Mouse (Mus musculus): ENCODE measurements at regions not wholly inside any gene's neighbourhood (a gene's known extent, or its start where the extent isn't known, plus 50 kb on each side); places are given as distances from the start of the nearest gene placed in this dataset.

DNA sequence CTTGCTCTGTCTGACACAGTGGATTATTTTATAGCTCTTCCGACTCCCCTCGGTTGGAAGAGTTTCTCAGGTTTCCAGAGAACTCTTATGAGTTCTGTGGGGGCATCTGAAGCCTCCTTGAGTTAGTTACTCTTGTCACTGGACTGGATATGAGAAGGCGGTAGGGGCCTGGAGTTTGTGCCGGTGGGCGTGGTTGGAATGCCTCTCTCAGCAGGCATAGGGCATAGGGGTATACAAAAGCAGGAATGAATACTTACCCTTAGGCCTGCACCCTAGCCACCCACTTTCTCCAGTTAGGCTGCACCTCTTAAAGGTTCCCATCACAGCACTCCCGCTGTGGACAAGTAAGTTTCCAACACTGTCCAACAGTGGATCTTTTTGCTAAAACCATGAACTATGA lies 253.8 kb downstream of the Ankrd50 start:
- TF ChIP-seq POLR2A (IDR thresholded peaks at IDR 0.05; ENCODE audit: insufficient read length, low read depth) (no peak), MYOD1 (IDR thresholded peaks at IDR 0.05; ENCODE audit: control insufficient read depth in 1 of 3, insufficient read length in 2 of 3, low read depth in 2 of 3) (no peak), USF1 (IDR thresholded peaks at IDR 0.05; ENCODE audit: low read depth) (no peak), TCF12 (IDR thresholded peaks at IDR 0.05; ENCODE audit: insufficient read depth, poor library complexity, severe bottlenecking) (no peak), MAX (IDR thresholded peaks at IDR 0.05; ENCODE audit: low read depth) (no peak), TCF3 (IDR thresholded peaks at IDR 0.05; ENCODE audit: insufficient read length, low read depth) (no peak)

Measured in myocyte (in vitro differentiated cells).